Mouse (Mus musculus) adipocyte (in vitro differentiated cells): ENCODE results near the gene Sipa1l1.
"Not testable (repeated sequence)": the region's sequence is repeated elsewhere in the genome, so short reads cannot be mapped to it uniquely, and the experiment has no call there.

ENCODE experiments used
- DNase-seq: peaks from one replicate; pipeline ENCODE4 v3.0.0-alpha.2; 2016; ENCODE audit warnings: low spot score

Sipa1l1 gene

GRCm38 (mm10) chr12:82476028-82476427 lies 306.9 kb downstream of the Sipa1l1 start:
- DNase-seq, result no peak

DNA sequence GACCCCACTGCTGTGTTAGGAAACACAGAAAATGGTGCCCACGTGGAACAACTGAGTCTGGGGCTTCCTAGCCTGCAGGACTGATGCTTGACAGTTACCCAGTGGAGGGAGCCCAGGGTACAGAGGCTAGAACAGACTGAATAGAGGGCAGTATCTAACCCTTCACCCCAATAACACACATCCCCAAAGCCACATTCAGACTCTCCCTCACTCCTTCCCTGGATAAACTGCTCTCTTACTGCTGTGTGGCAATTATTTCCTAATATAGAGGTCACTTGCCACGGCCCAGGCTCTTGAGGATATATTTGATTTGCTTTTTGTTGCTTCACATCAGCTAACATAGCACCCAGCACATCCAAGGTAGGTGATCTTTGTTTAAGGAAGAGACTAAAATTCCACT lies 307.5 kb downstream of the Sipa1l1 start:
- DNase-seq, result no peak

GRCm38 (mm10) chr12:82477826-82478225 lies 308.7 kb downstream of the Sipa1l1 start:
- DNase-seq, result no peak

- no peak for DNase-seq
Measured at GRCm38 (mm10) chr12:82478256-82478655, 309.1 kb downstream of the Sipa1l1 start.

GRCm38 (mm10) chr12:82479393-82479792 lies 310.3 kb downstream of the Sipa1l1 start:
- DNase-seq, result no peak

GRCm38 (mm10) chr12:82480425-82480824 lies 311.3 kb downstream of the Sipa1l1 start:
- DNase-seq, result not testable (repeated sequence)

- DNase-seq, result no peak
Measured at GRCm38 (mm10) chr12:82485466-82485865, 316.3 kb downstream of the Sipa1l1 start.

- DNase-seq, result no peak
Measured at GRCm38 (mm10) chr12:82486829-82487560, 317.9 kb downstream of the Sipa1l1 start.

DNA sequence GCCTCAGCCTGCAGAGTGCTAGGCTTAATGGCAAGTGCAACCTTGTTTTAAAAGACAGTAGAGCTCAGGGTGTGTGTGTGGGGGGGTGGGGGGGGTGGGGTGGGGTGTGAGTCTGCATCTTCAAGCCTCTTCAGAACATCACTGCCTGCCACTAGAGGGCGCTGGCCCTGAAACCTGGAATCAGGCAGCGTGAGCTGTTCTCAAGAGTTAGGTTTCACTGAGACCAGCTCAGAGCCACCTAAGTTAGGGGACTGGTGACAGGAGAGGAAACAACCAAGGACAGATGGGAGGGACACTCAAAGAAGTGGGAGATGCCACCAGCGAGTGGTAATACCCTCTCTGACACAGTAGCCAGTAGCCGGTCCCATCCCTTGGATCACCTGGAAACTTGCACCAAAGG lies 320.0 kb downstream of the Sipa1l1 start:
- DNase-seq, result no peak

DNA sequence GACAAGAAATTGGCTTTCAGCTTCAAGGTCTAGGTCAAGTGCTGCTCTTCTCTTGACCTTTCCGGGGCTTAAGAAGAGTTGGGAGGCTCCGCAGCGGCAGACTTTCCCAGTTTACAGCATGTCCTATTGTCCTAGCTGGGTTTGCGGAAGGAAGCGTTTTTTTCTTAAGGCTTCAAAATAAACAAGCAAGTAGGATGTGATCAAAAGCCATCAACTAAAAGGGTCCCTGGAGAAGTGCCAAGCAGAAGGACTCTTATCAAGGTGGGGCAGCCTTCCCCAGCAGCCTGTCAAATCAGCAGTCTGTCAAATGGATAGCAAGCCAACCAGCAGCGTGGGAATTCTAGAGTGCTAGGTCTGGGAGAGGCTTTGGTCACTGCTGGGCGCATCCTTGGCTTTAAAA lies 320.5 kb downstream of the Sipa1l1 start:
- DNase-seq, result no peak

DNA sequence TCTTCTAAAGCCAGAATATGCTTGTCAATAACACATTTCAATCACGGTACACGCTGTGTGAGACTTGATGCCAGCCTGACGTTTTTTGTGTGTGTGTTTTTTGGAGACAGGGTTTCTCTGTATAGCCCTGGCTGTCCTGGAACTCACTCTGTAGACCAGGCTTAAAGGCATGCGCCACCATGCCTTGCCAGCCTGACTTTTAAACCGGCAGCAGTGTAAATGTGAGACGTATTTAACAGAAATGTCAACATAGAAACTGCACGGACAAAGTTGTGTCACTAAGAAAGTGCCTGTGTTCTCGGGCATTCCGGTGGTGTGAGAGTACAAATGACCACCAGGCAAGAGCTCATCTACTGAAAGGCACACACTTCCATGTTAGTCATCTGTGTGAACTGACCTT lies 323.3 kb downstream of the Sipa1l1 start:
- DNase-seq, result no peak

DNA sequence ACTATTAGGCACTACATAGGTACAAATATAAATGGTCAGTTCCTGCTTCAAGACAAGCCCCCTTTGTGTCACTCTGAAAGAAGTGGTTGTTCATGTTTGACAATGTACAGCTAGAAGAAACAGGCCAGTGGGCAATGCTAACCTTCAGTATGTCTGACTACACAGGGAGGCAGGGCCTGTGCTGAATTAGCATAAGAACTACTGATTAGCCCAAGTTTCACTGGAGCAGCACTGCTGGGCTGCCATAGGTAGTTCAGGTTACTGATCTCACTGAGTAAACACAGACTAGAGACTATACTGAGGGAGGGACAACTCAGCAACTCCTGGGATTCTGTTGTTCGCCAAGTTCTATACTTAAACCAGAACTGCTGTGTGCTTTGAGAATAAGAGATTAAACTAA lies 324.1 kb downstream of the Sipa1l1 start:
- not testable (repeated sequence) for DNase-seq

DNA sequence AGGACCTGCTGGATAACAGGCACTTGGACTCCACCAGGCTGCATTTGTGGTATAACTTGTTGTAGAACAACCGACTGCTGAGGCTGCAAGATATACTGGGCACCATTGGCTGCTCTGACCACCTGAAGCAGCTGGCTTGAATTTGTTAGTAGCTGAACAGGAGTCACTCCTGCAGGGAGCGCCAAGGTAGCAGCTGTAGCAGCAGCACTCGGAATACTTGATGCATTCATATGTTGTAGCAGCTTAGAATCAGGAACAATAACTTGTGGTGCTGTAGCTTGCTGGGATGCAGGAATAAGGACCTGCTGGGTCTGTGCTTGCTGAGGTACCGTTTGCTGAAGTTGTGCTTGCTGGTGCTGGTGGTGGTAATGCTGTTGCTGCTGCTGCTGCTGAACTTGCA lies 326.8 kb downstream of the Sipa1l1 start:
- DNase-seq, result no peak

GRCm38 (mm10) chr12:82497866-82498631 lies 328.9 kb downstream of the Sipa1l1 start:
- DNase-seq, result peak; percentile 24

DNA sequence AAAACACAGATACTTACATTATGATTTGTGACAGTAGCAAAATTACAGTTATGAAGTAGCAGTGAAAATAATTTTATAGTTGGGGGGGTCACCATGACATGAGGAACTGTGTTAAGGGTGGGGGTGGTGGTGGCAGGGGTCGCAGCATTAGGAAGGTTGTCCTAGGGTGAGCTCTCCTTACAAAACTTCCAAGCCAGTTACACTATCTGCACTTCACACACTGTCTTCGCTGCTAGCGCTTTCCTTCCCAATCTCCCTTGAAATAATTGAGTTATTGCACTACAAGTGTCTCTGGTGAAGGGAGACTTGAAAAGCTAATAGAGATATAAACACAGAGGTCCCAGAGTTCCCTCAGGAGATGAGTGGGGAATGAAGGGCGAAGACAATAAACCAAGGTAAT lies 329.6 kb downstream of the Sipa1l1 start:
- DNase-seq, result no peak

DNA sequence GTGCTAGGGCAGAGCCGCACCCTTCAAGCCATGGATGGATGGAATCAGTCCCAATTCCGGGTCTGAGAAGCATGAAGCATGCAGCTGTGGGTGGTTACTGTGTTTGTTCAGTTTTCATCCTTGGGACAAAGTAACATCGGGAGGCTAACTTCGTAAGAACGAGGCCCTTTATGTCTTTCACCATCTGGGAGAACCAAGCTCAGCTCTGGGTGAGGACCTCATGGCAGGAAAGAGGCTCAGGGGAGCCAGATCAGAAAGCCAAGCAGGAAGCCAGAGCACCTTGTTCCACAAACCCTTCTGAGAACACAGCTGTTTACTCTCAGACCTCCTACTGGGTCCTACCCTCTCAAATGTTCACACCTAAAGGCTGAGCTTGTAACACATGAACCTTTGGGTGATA lies 330.6 kb downstream of the Sipa1l1 start:
- DNase-seq, result no peak
